Comparison of ENCODE assay signal across 28 mouse cellular contexts in genomic region chr1:165751838-165752237, GRCm38 (mm10). TPM values are rescaled to one million over a fixed set of nuclear protein-coding genes. Genes with fewer than 3 reads are reported as not detected.
"Had no signal": no experiment of that assay in that cellular context is flagged by ENCODE, and none has a peak within 500 bp of the region (broad histone marks: within the 10 kb centered on the region; RNA-seq: fewer than 3 reads in every experiment).

No protein-coding gene starts in this region.

- ATAC-seq: hindbrain, postnatal 0 days; intestine, embryonic 16.5 days; liver, embryonic 12.5 days had no signal

- H3K4me1 ChIP-seq: hindbrain, embryonic 13.5 days; hindbrain, embryonic 15.5 days; limb, embryonic 13.5 days; limb, embryonic 15.5 days had no signal

- H3K36me3 ChIP-seq: heart, embryonic 12.5 days; hindbrain, embryonic 13.5 days; hindbrain, embryonic 15.5 days; kidney, embryonic 15.5 days; limb, embryonic 13.5 days; limb, embryonic 15.5 days; liver, embryonic 12.5 days had no signal

- H3K9ac ChIP-seq: heart, embryonic 12.5 days; hindbrain, embryonic 13.5 days; hindbrain, embryonic 15.5 days; kidney, embryonic 15.5 days; limb, embryonic 13.5 days; limb, embryonic 15.5 days; liver, embryonic 12.5 days had no signal

- DNase-seq: gastrocnemius, postnatal 14 days; gastrocnemius, postnatal 36 days; heart, adult 18-20 months; heart, postnatal 10 days; kidney, adult 11 months; kidney, adult 2 months; kidney, adult 9 months; kidney, postnatal 14 days; kidney, postnatal 36 days; layer of hippocampus, adult 9-11 months; layer of hippocampus, postnatal 36 days; left cerebral cortex, postnatal 4 days had no signal

- H3K4me2 ChIP-seq: heart, embryonic 12.5 days; hindbrain, embryonic 13.5 days; hindbrain, embryonic 15.5 days; kidney, embryonic 15.5 days; limb, embryonic 13.5 days; limb, embryonic 15.5 days; liver, embryonic 12.5 days had no signal

- H3K27me3 ChIP-seq: heart, embryonic 12.5 days; hindbrain, embryonic 13.5 days; hindbrain, embryonic 15.5 days; limb, embryonic 15.5 days had no signal

- H3K27ac ChIP-seq: hindbrain, embryonic 13.5 days; hindbrain, embryonic 15.5 days; hindbrain, postnatal 0 days; kidney, embryonic 15.5 days; kidney, postnatal 0 days; limb, embryonic 13.5 days; limb, embryonic 15.5 days; liver, embryonic 12.5 days had no signal

- H3K4me3 ChIP-seq: heart, embryonic 12.5 days; hindbrain, embryonic 13.5 days; hindbrain, embryonic 15.5 days; kidney, embryonic 15.5 days; limb, embryonic 13.5 days; limb, embryonic 15.5 days; liver, embryonic 12.5 days had no signal

- H3K9me3 ChIP-seq: heart, embryonic 12.5 days; hindbrain, embryonic 13.5 days; hindbrain, embryonic 15.5 days; kidney, embryonic 15.5 days; limb, embryonic 13.5 days; limb, embryonic 15.5 days; liver, embryonic 12.5 days had no signal

RNA-seq across cellular contexts. Expression of gene Cd247, which starts 36.6 kb away (rescaled TPM):
- total RNA-seq: hindbrain, postnatal 0 days; layer of hippocampus, adult 18-20 months; layer of hippocampus, postnatal 14 days; layer of hippocampus, postnatal 36 days; left cerebral cortex, adult 18-20 months; left cerebral cortex, adult 8-10 months; left cerebral cortex, postnatal 10 days; left cerebral cortex, postnatal 25 days had no signal
